Mouse (Mus musculus): ENCODE data around the gene Bicd2. TPM values are rescaled to one million over a fixed set of nuclear protein-coding genes. Genes with fewer than 3 reads are reported as not detected.
A peak's percentile ranks its signal among the peaks of the same experiment; 100 is the strongest.

Bicd2 gene
- 33.1 and 35.0 TPM in 2 replicates for polyA plus RNA-seq (2015; fragmentation: Nextera tagmentation; extraction: Ambion mirVana)

- H3K4me3 ChIP-seq = peak within 1 kb of the TSS; percentile 93
- H3K27me3 ChIP-seq = no peaks in the 10 kb centered on the region
- H3K9ac ChIP-seq = peak within 1 kb of the TSS; percentile 95
- peak; percentile 99 for ATAC-seq (ENCODE audit: insufficient number of reproducible peaks, insufficient read depth, low FRiP score, low TSS enrichment, low read depth)
- under 1% methylated on average over 74 of the region's 74 CpGs for WGBS
- no peaks in the 10 kb centered on the region for H3K9me3 ChIP-seq
- H3K36me3 ChIP-seq = peaks cover 3% of the 10 kb centered on the region; the same call in 1 of the 2 replicates
- H3K4me1 ChIP-seq = peaks cover 47% of the 10 kb centered on the region
- peak within 1 kb of the TSS; percentile 71 for H3K27ac ChIP-seq
- peak within 1 kb of the TSS; percentile 83 for H3K4me2 ChIP-seq
Measured at GRCm38 (mm10) chr13:49341012-49341830, at the start of gene Bicd2. Gene Bicd2 (plus strand): TSS chr13:49341585.

- Histone ChIP-seq H3K4me1 (no peaks in the 10 kb centered on the region), H3K9ac (no peak overlapping the region), H3K27me3 (no peaks in the 10 kb centered on the region), H3K4me3 (no peak overlapping the region), H3K27ac (no peak overlapping the region), H3K36me3 (no peaks in the 10 kb centered on the region), H3K9me3 (no peaks in the 10 kb centered on the region), H3K4me2 (no peak overlapping the region)
- 91% methylated on average over 6 of the region's 6 CpGs for WGBS
- no peak for ATAC-seq (ENCODE audit: insufficient number of reproducible peaks, insufficient read depth, low FRiP score, low TSS enrichment, low read depth)
Measured at GRCm38 (mm10) chr13:49291949-49292348, 49.4 kb upstream of the Bicd2 start.

- Histone ChIP-seq H3K9me3 (no peaks in the 10 kb centered on the region), H3K4me3 (no peak overlapping the region), H3K36me3 (no peaks in the 10 kb centered on the region), H3K27ac (no peak overlapping the region), H3K27me3 (no peaks in the 10 kb centered on the region), H3K4me2 (no peak overlapping the region), H3K9ac (no peak overlapping the region), H3K4me1 (no peaks in the 10 kb centered on the region)
- no peak for ATAC-seq (ENCODE audit: insufficient number of reproducible peaks, insufficient read depth, low FRiP score, low TSS enrichment, low read depth)
- WGBS = 71% methylated on average over 9 of the region's 9 CpGs
Measured at GRCm38 (mm10) chr13:49294108-49294507, 47.3 kb upstream of the Bicd2 start.

- H3K4me1 ChIP-seq = no peaks in the 10 kb centered on the region
- no peaks in the 10 kb centered on the region for H3K36me3 ChIP-seq
- 84% methylated on average over 7 of the region's 7 CpGs for WGBS
- H3K9ac ChIP-seq = no peak overlapping the region
- H3K4me3 ChIP-seq = no peak overlapping the region
- no peak overlapping the region for H3K27ac ChIP-seq
- H3K27me3 ChIP-seq = no peaks in the 10 kb centered on the region
- no peak for ATAC-seq (ENCODE audit: insufficient number of reproducible peaks, insufficient read depth, low FRiP score, low TSS enrichment, low read depth)
- H3K9me3 ChIP-seq = no peaks in the 10 kb centered on the region
- no peak overlapping the region for H3K4me2 ChIP-seq
Measured at GRCm38 (mm10) chr13:49296270-49296669, 45.1 kb upstream of the Bicd2 start.

- Histone ChIP-seq H3K36me3 (no peaks in the 10 kb centered on the region), H3K4me2 (no peak overlapping the region), H3K4me3 (no peak overlapping the region), H3K9ac (no peak overlapping the region), H3K27ac (no peak overlapping the region), H3K9me3 (no peaks in the 10 kb centered on the region), H3K27me3 (no peaks in the 10 kb centered on the region), H3K4me1 (no peaks in the 10 kb centered on the region)
- no peak for ATAC-seq (ENCODE audit: insufficient number of reproducible peaks, insufficient read depth, low FRiP score, low TSS enrichment, low read depth)
- 77% methylated on average over 14 of the region's 14 CpGs for WGBS
Measured at GRCm38 (mm10) chr13:49298514-49299381, 42.6 kb upstream of the Bicd2 start.

GRCm38 (mm10) chr13:49300771-49301170, 40.6 kb upstream of the Bicd2 start:
- Histone ChIP-seq H3K9me3 (no peaks in the 10 kb centered on the region), H3K4me3 (no peak overlapping the region), H3K4me1 (no peaks in the 10 kb centered on the region), H3K9ac (no peak overlapping the region), H3K27me3 (no peaks in the 10 kb centered on the region), H3K36me3 (no peaks in the 10 kb centered on the region), H3K27ac (no peak overlapping the region), H3K4me2 (no peak overlapping the region)
- WGBS = 76% methylated on average over 1 of the region's 1 CpGs
- ATAC-seq (ENCODE audit: insufficient number of reproducible peaks, insufficient read depth, low FRiP score, low TSS enrichment, low read depth) = no peak

- H3K4me1 ChIP-seq = peaks cover 11% of the 10 kb centered on the region
- 0 out of 2 replicates have a peak overlapping the region, but pooled peaks have one; percentile 44 for H3K9ac ChIP-seq
- H3K9me3 ChIP-seq = no peaks in the 10 kb centered on the region
- H3K27me3 ChIP-seq = no peaks in the 10 kb centered on the region
- H3K36me3 ChIP-seq = no peaks in the 10 kb centered on the region
- H3K4me2 ChIP-seq = peak overlapping the region; percentile 5; the same call in 1 of the 2 replicates
- H3K4me3 ChIP-seq = no peak overlapping the region
- peak overlapping the region; percentile 74 for H3K27ac ChIP-seq
- ATAC-seq (ENCODE audit: insufficient number of reproducible peaks, insufficient read depth, low FRiP score, low TSS enrichment, low read depth) = no peak
- 55% methylated on average over 7 of the region's 7 CpGs for WGBS
Measured at GRCm38 (mm10) chr13:49306771-49307310, 34.5 kb upstream of the Bicd2 start.

- Histone ChIP-seq H3K4me2 (peak overlapping the region; percentile 5; the same call in 1 of the 2 replicates), H3K4me1 (peaks cover 11% of the 10 kb centered on the region), H3K4me3 (no peak overlapping the region), H3K9me3 (no peaks in the 10 kb centered on the region), H3K27ac (peak overlapping the region; percentile 74), H3K36me3 (no peaks in the 10 kb centered on the region), H3K27me3 (no peaks in the 10 kb centered on the region), H3K9ac (0 out of 2 replicates have a peak overlapping the region, but pooled peaks have one; percentile 44)
- 25% methylated on average over 10 of the region's 10 CpGs for WGBS
- peak; percentile 85 for ATAC-seq (ENCODE audit: insufficient number of reproducible peaks, insufficient read depth, low FRiP score, low TSS enrichment, low read depth)
Measured at GRCm38 (mm10) chr13:49307311-49307969, 33.9 kb upstream of the Bicd2 start.

- H3K27ac ChIP-seq = peak overlapping the region; percentile 69
- no peak for ATAC-seq (ENCODE audit: insufficient number of reproducible peaks, insufficient read depth, low FRiP score, low TSS enrichment, low read depth)
- 85% methylated on average over 4 of the region's 4 CpGs for WGBS
Measured at GRCm38 (mm10) chr13:49308206-49308605, 33.2 kb upstream of the Bicd2 start.

GRCm38 (mm10) chr13:49308861-49309403, 32.5 kb upstream of the Bicd2 start:
- ATAC-seq (ENCODE audit: insufficient number of reproducible peaks, insufficient read depth, low FRiP score, low TSS enrichment, low read depth) = no peak
- Histone ChIP-seq H3K4me1 (peaks cover 11% of the 10 kb centered on the region), H3K4me2 (no peak overlapping the region), H3K4me3 (no peak overlapping the region), H3K27ac (no peak overlapping the region), H3K36me3 (no peaks in the 10 kb centered on the region), H3K27me3 (no peaks in the 10 kb centered on the region), H3K9ac (no peak overlapping the region), H3K9me3 (no peaks in the 10 kb centered on the region)
- 84% methylated on average over 16 of the region's 16 CpGs for WGBS

More at GRCm38 (mm10) chr13:49308206-49308605, 33.2 kb upstream of the Bicd2 start:
- Histone ChIP-seq H3K4me2 (no peak overlapping the region), H3K36me3 (no peaks in the 10 kb centered on the region), H3K27me3 (no peaks in the 10 kb centered on the region), H3K9me3 (no peaks in the 10 kb centered on the region), H3K4me1 (peaks cover 11% of the 10 kb centered on the region), H3K9ac (no peak overlapping the region), H3K4me3 (no peak overlapping the region)

GRCm38 (mm10) chr13:49309501-49309900, 31.9 kb upstream of the Bicd2 start:
- no peaks in the 10 kb centered on the region for H3K27me3 ChIP-seq
- WGBS = 83% methylated on average over 1 of the region's 1 CpGs
- no peak overlapping the region for H3K4me3 ChIP-seq
- H3K9me3 ChIP-seq = no peaks in the 10 kb centered on the region
- no peak overlapping the region for H3K27ac ChIP-seq
- H3K4me1 ChIP-seq = peaks cover 11% of the 10 kb centered on the region
- H3K36me3 ChIP-seq = no peaks in the 10 kb centered on the region
- no peak overlapping the region for H3K4me2 ChIP-seq
- H3K9ac ChIP-seq = no peak overlapping the region
- ATAC-seq (ENCODE audit: insufficient number of reproducible peaks, insufficient read depth, low FRiP score, low TSS enrichment, low read depth) = no peak

Measured in embryonic facial prominence, embryonic 13.5 days (tissue).